Mouse (Mus musculus) embryo, embryonic 10.5 days (tissue): Measurements from ENCODE around the gene Sec22c.
A peak's percentile ranks its signal among the peaks of the same experiment; 100 is the strongest.

ENCODE experiments used
- DNase-seq: peaks from one replicate; pipeline ENCODE4 v3.0.0-alpha.2; 2015; ENCODE audit warnings: low spot score

The Sec22c gene

GRCm38 (mm10) chr9:121647026-121647425, 58.3 kb downstream of the Sec22c start:
- DNase-seq: no peak

GRCm38 (mm10) chr9:121644855-121645254, 60.4 kb downstream of the Sec22c start:
- no peak for DNase-seq

GRCm38 (mm10) chr9:121642401-121643181, 62.7 kb downstream of the Sec22c start, which contains the start of gene Vipr1:
Vipr1 (plus strand) TSS chr9:121642716.
- DNase-seq: peak; percentile 78

- peak; percentile 87 for DNase-seq
Observed at GRCm38 (mm10) chr9:121642001-121642400, 63.3 kb downstream of the Sec22c start, which contains the start of gene Lyzl4. Lyzl4 (minus strand) TSS chr9:121642096.

GRCm38 (mm10) chr9:121641235-121641915, 63.9 kb downstream of the Sec22c start:
- DNase-seq: peak; percentile 43

- DNase-seq: no peak
Observed at GRCm38 (mm10) chr9:121639790-121640189, 65.5 kb downstream of the Sec22c start.

GRCm38 (mm10) chr9:121635835-121636576, 69.3 kb downstream of the Sec22c start:
- DNase-seq: no peak

- DNase-seq: no peak
Observed at GRCm38 (mm10) chr9:121633306-121633705, 72.0 kb downstream of the Sec22c start.

GRCm38 (mm10) chr9:121632891-121633290, 72.4 kb downstream of the Sec22c start:
- no peak for DNase-seq

- DNase-seq: no peak
Observed at GRCm38 (mm10) chr9:121631946-121632345, 73.3 kb downstream of the Sec22c start.

GRCm38 (mm10) chr9:121630627-121631026, 74.7 kb downstream of the Sec22c start:
- DNase-seq: no peak
